Mouse (Mus musculus) CH12.LX (cell line): ENCODE results near the gene Vps37c.
A peak's percentile ranks its signal among the peaks of the same experiment; 100 is the strongest.

Experiments used
- CTCF ChIP-seq, 2 experiments: IDR thresholded peaks in 1 of 2; conservative IDR thresholded peaks in 1 of 2; 2 replicates each; pipeline ENCODE4 v1.5.1; 2011 to 2012; ENCODE audit warnings: low read depth in 2 of 2, low read length in 2 of 2, improper control_type of control experiment in 1 of 2, inconsistent platforms in 1 of 2, mild to moderate bottlenecking in 1 of 2, moderate library complexity in 1 of 2
- E2F4 ChIP-seq: IDR thresholded peaks from 2 replicates; pipeline ENCODE4 v1.6.1; 2011; ENCODE audit warnings: low read depth, low read length, improper control_type of control experiment; ENCODE audit not compliant: insufficient replicate concordance
- ELF1 ChIP-seq: IDR thresholded peaks from 2 replicates; pipeline ENCODE4 v1.6.1; 2014; ENCODE audit warnings: low read depth, mild to moderate bottlenecking, inconsistent platforms, low read length, improper control_type of control experiment
- EP300 ChIP-seq: IDR thresholded peaks from 2 replicates; pipeline ENCODE4 v1.6.1; 2011; ENCODE audit warnings: low read length, improper control_type of control experiment
- JUND ChIP-seq: conservative IDR thresholded peaks from 2 replicates; pipeline ENCODE4 v1.6.1; 2011; ENCODE audit warnings: low read depth, low read length, improper control_type of control experiment
- POLR2A ChIP-seq: IDR thresholded peaks from 2 replicates; pipeline ENCODE4 v1.6.1; 2011; ENCODE audit warnings: low read depth, mild to moderate bottlenecking, improper control_type of control experiment, low read length
- TCF12 ChIP-seq: IDR thresholded peaks from 2 replicates; pipeline ENCODE4 v1.6.1; 2014; ENCODE audit warnings: low read depth, mild to moderate bottlenecking, inconsistent platforms, low read length, improper control_type of control experiment
- ZC3H11A ChIP-seq: IDR thresholded peaks from 2 replicates; pipeline ENCODE4 v1.6.1; 2012; ENCODE audit warnings: low read depth, mild to moderate bottlenecking, inconsistent platforms, low read length, improper control_type of control experiment
- ZKSCAN1 ChIP-seq: IDR thresholded peaks from 2 replicates; pipeline ENCODE4 v1.6.1; 2012; ENCODE audit warnings: low read depth, inconsistent platforms, low read length, improper control_type of control experiment, borderline replicate concordance
- ZMIZ1 ChIP-seq: IDR thresholded peaks from 2 replicates; pipeline ENCODE4 v1.6.1; 2012; ENCODE audit warnings: low read depth, mild to moderate bottlenecking, inconsistent platforms, low read length, improper control_type of control experiment

DNA sequence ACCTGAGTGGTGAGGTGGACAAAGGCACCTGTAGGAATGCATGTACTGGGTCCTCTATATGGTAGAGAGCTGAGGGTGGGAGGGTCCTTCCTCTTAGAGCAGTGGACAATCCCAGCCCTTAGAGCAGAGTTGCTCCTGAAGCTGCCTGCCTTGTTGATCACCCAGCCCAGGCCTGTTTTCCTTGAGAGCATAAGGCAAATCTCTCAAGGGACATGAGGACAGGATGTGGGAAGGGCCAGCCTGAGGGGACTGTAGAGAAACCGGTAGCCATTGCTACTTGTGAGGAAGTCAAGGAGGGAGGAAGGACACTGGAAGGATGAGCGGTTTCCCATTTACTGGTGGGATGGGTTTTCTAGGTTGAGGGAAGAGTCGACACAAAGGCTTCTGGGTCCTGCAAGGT is 54.0 kb downstream of the Vps37c start:
- TF ChIP-seq POLR2A (peak; percentile 31; the same call in 1 of the 2 replicates), ZKSCAN1 (no peak), ZC3H11A (no peak), CTCF (conservative IDR thresholded peaks at IDR 0.05 in 1 of 2, IDR thresholded peaks at IDR 0.05 in 1 of 2; ENCODE audit: low read depth in 2 of 2, low read length in 2 of 2) (no peak), TCF12 (no peak), ZMIZ1 (no peak), E2F4 (no peak), ELF1 (no peak), JUND (no peak), EP300 (no peak)
